Mouse (Mus musculus) hindbrain, embryonic 13.5 days (tissue): ENCODE results near the gene Etv6. TPM values are rescaled to one million over a fixed set of nuclear protein-coding genes. Genes with fewer than 3 reads are reported as not detected.
"Not testable (repeated sequence)": the region's sequence is repeated elsewhere in the genome, so short reads cannot be mapped to it uniquely, and the experiment has no call there.

Experiments
- ATAC-seq: fragments of 200-750 bp; cut with Nextera tagmentation; 2 replicates; pipeline ENCODE4 v1.8.0; 2017; ENCODE audit warnings: moderate TSS enrichment; ENCODE audit not compliant: low FRiP score
- H3K27ac ChIP-seq: fragments of 300-500 bp; sonication (generic); 2 replicates; pipeline ENCODE4 v1.5.1; 2015; ENCODE audit warnings: inconsistent platforms, mild to moderate bottlenecking, moderate library complexity
- H3K27me3 ChIP-seq: fragments of 300-500 bp; sonication (generic); 2 replicates; pipeline ENCODE4 v1.6.1; 2015; ENCODE audit warnings: mild to moderate bottlenecking, inconsistent platforms
- H3K36me3 ChIP-seq: fragments of 300-500 bp; sonication (generic); 2 replicates; pipeline ENCODE4 v1.6.1; 2015; ENCODE audit warnings: mild to moderate bottlenecking, inconsistent platforms
- H3K4me1 ChIP-seq: fragments of 300-500 bp; sonication (generic); replicated peaks from 2 replicates; pipeline ENCODE4 v1.6.1; 2015; ENCODE audit warnings: inconsistent platforms
- H3K4me2 ChIP-seq: fragments of 300-500 bp; sonication (generic); 2 replicates; pipeline ENCODE4 v1.6.1; 2015; ENCODE audit warnings: inconsistent platforms, mild to moderate bottlenecking, moderate library complexity
- H3K4me3 ChIP-seq: fragments of 300-500 bp; sonication (generic); 2 replicates; pipeline ENCODE4 v1.5.1; 2015; ENCODE audit warnings: mild to moderate bottlenecking, inconsistent platforms
- H3K9ac ChIP-seq: fragments of 300-500 bp; sonication (generic); 2 replicates; pipeline ENCODE4 v1.6.1; 2015; ENCODE audit warnings: mild to moderate bottlenecking, inconsistent platforms
- H3K9me3 ChIP-seq: fragments of 300-500 bp; sonication (generic); 2 replicates; pipeline ENCODE4 v1.6.1; 2016; ENCODE audit warnings: inconsistent platforms
- WGBS: fragments of 180-500 bp; shearing (Covaris S2); methylation state at CpG from one replicate; pipeline ENCODE4 v1.1.7; 2015; 5-methylcytosine and 5-hydroxymethylcytosine counted together
- polyA plus RNA-seq: library from polyadenylated mRNA; unstranded; fragments of >200 nt; fragmentation: Nextera tagmentation; extraction: Ambion mirVana; gene quantifications from 2 replicates; pipeline ENCODE4 v1.2.1, GENCODE M21; 2015

Gene Etv6
- polyA plus RNA-seq, result 5.9 and 6.4 TPM in 2 replicates

GRCm38 (mm10) chr6:134035490-134036405 is at the start of gene Etv6:
Gene Etv6 (plus strand): TSS chr6:134035700.
- WGBS, result under 1% methylated on average over 78 of the region's 78 CpGs
- no peaks in the 10 kb centered on the region for H3K36me3 ChIP-seq
- H3K4me1 ChIP-seq, result peaks cover 53% of the 10 kb centered on the region
- peak within 1 kb of the TSS; percentile 100 for H3K27ac ChIP-seq
- H3K4me3 ChIP-seq, result peak within 1 kb of the TSS; percentile 81
- H3K4me2 ChIP-seq, result peak within 1 kb of the TSS; percentile 73
- H3K9me3 ChIP-seq, result no peaks in the 10 kb centered on the region
- H3K9ac ChIP-seq, result peak within 1 kb of the TSS; percentile 99
- H3K27me3 ChIP-seq, result no peaks in the 10 kb centered on the region
- peak; percentile 71 for ATAC-seq

- H3K4me1 ChIP-seq, result 0 out of 2 replicates have a peak, but pooled peaks cover 9% of the 10 kb centered on the region
- H3K27ac ChIP-seq, result no peak overlapping the region
- no peak for ATAC-seq
- no peak overlapping the region for H3K4me3 ChIP-seq
- no peak overlapping the region for H3K4me2 ChIP-seq
- WGBS, result 71% methylated on average over 2 of the region's 2 CpGs
- no peaks in the 10 kb centered on the region for H3K9me3 ChIP-seq
- H3K9ac ChIP-seq, result no peak overlapping the region
- H3K36me3 ChIP-seq, result no peaks in the 10 kb centered on the region
- 0 out of 2 replicates have a peak, but pooled peaks cover 2% of the 10 kb centered on the region for H3K27me3 ChIP-seq
Observed at GRCm38 (mm10) chr6:133986161-133986560, 49.3 kb upstream of the Etv6 start.

GRCm38 (mm10) chr6:133987068-133987591 is 48.4 kb upstream of the Etv6 start:
- Histone ChIP-seq H3K36me3 (no peaks in the 10 kb centered on the region), H3K27me3 (0 out of 2 replicates have a peak, but pooled peaks cover 2% of the 10 kb centered on the region), H3K4me1 (0 out of 2 replicates have a peak, but pooled peaks cover 9% of the 10 kb centered on the region), H3K27ac (no peak overlapping the region), H3K9ac (no peak overlapping the region), H3K9me3 (no peaks in the 10 kb centered on the region), H3K4me2 (no peak overlapping the region), H3K4me3 (no peak overlapping the region)
- 55% methylated on average over 2 of the region's 2 CpGs for WGBS
- ATAC-seq, result no peak

GRCm38 (mm10) chr6:133988011-133988410 is 47.5 kb upstream of the Etv6 start:
- 0 out of 2 replicates have a peak, but pooled peaks cover 2% of the 10 kb centered on the region for H3K27me3 ChIP-seq
- no peak overlapping the region for H3K4me3 ChIP-seq
- H3K9ac ChIP-seq, result no peak overlapping the region
- no peak for ATAC-seq
- no peak overlapping the region for H3K27ac ChIP-seq
- H3K4me2 ChIP-seq, result no peak overlapping the region
- 56% methylated on average over 9 of the region's 9 CpGs for WGBS
- H3K9me3 ChIP-seq, result no peaks in the 10 kb centered on the region
- H3K4me1 ChIP-seq, result 0 out of 2 replicates have a peak, but pooled peaks cover 9% of the 10 kb centered on the region
- H3K36me3 ChIP-seq, result no peaks in the 10 kb centered on the region

- 86% methylated on average over 2 of the region's 2 CpGs for WGBS
Observed at GRCm38 (mm10) chr6:133997461-133997860, 38.0 kb upstream of the Etv6 start.

GRCm38 (mm10) chr6:133997935-133998334 is 37.6 kb upstream of the Etv6 start:
- H3K27ac ChIP-seq, result no peak overlapping the region
- no peak overlapping the region for H3K4me3 ChIP-seq
- no peaks in the 10 kb centered on the region for H3K27me3 ChIP-seq
- no peak overlapping the region for H3K4me2 ChIP-seq
- WGBS, result 87% methylated on average over 2 of the region's 2 CpGs
- no peak for ATAC-seq
- H3K36me3 ChIP-seq, result no peaks in the 10 kb centered on the region
- no peaks in the 10 kb centered on the region for H3K9me3 ChIP-seq
- H3K9ac ChIP-seq, result no peak overlapping the region
- no peaks in the 10 kb centered on the region for H3K4me1 ChIP-seq

More at GRCm38 (mm10) chr6:133997461-133997860, 38.0 kb upstream of the Etv6 start:
- no peak overlapping the region for H3K27ac ChIP-seq
- H3K4me2 ChIP-seq, result no peak overlapping the region
- no peak for ATAC-seq
- no peaks in the 10 kb centered on the region for H3K27me3 ChIP-seq
- H3K9me3 ChIP-seq, result no peaks in the 10 kb centered on the region
- no peaks in the 10 kb centered on the region for H3K36me3 ChIP-seq
- H3K4me1 ChIP-seq, result no peaks in the 10 kb centered on the region
- H3K9ac ChIP-seq, result no peak overlapping the region
- no peak overlapping the region for H3K4me3 ChIP-seq

GRCm38 (mm10) chr6:134014488-134015110 is 20.9 kb upstream of the Etv6 start:
- WGBS, result 68% methylated on average over 6 of the region's 12 CpGs
- not testable (repeated sequence) for H3K4me3 ChIP-seq

GRCm38 (mm10) chr6:134018807-134019206 is 16.7 kb upstream of the Etv6 start:
- no peak for ATAC-seq
- WGBS, result 93% methylated on average over 1 of the region's 1 CpGs
- Histone ChIP-seq H3K4me3 (no peak overlapping the region), H3K4me1 (no peaks in the 10 kb centered on the region), H3K9ac (no peak overlapping the region), H3K27me3 (no peaks in the 10 kb centered on the region), H3K9me3 (no peaks in the 10 kb centered on the region), H3K4me2 (no peak overlapping the region), H3K27ac (no peak overlapping the region), H3K36me3 (no peaks in the 10 kb centered on the region)

More at GRCm38 (mm10) chr6:134014488-134015110, 20.9 kb upstream of the Etv6 start:
- not testable (repeated sequence) for H3K27ac ChIP-seq, H3K4me1 ChIP-seq, H3K9ac ChIP-seq, ATAC-seq, H3K9me3 ChIP-seq, H3K4me2 ChIP-seq, H3K36me3 ChIP-seq, H3K27me3 ChIP-seq

- ATAC-seq, result no peak
Observed at GRCm38 (mm10) chr6:134020821-134021220, 14.7 kb upstream of the Etv6 start.

GRCm38 (mm10) chr6:134026264-134026663 is 9.2 kb upstream of the Etv6 start:
- no peak overlapping the region for H3K4me3 ChIP-seq
- no peak for ATAC-seq
- WGBS, result 95% methylated on average over 2 of the region's 2 CpGs
- H3K36me3 ChIP-seq, result no peaks in the 10 kb centered on the region
- H3K9ac ChIP-seq, result no peak overlapping the region
- H3K4me1 ChIP-seq, result no peaks in the 10 kb centered on the region
- 0 out of 2 replicates have a peak, but pooled peaks cover 4% of the 10 kb centered on the region for H3K9me3 ChIP-seq
- H3K27ac ChIP-seq, result no peak overlapping the region
- H3K27me3 ChIP-seq, result no peaks in the 10 kb centered on the region
- H3K4me2 ChIP-seq, result no peak overlapping the region

More at GRCm38 (mm10) chr6:134020821-134021220, 14.7 kb upstream of the Etv6 start:
- Histone ChIP-seq H3K4me1 (no peaks in the 10 kb centered on the region), H3K9ac (no peak overlapping the region), H3K4me2 (no peak overlapping the region), H3K9me3 (no peaks in the 10 kb centered on the region), H3K27ac (no peak overlapping the region), H3K4me3 (no peak overlapping the region), H3K27me3 (no peaks in the 10 kb centered on the region), H3K36me3 (no peaks in the 10 kb centered on the region)
- WGBS, result 84% methylated on average over 6 of the region's 6 CpGs

- H3K4me2 ChIP-seq, result no peak overlapping the region
- WGBS, result 92% methylated on average over 4 of the region's 4 CpGs
Observed at GRCm38 (mm10) chr6:134027022-134027421, 8.5 kb upstream of the Etv6 start.

GRCm38 (mm10) chr6:134032451-134032850 is 3.0 kb upstream of the Etv6 start:
- no peak overlapping the region for H3K9ac ChIP-seq
- peaks cover 28% of the 10 kb centered on the region for H3K4me1 ChIP-seq
- H3K27ac ChIP-seq, result no peak overlapping the region
- WGBS, result 17% methylated on average over 7 of the region's 7 CpGs
- no peaks in the 10 kb centered on the region for H3K27me3 ChIP-seq
- no peaks in the 10 kb centered on the region for H3K36me3 ChIP-seq
- no peak for ATAC-seq
- 0 out of 2 replicates have a peak, but pooled peaks cover 4% of the 10 kb centered on the region for H3K9me3 ChIP-seq
- H3K4me3 ChIP-seq, result no peak overlapping the region
- no peak overlapping the region for H3K4me2 ChIP-seq

More at GRCm38 (mm10) chr6:134027022-134027421, 8.5 kb upstream of the Etv6 start:
- ATAC-seq, result no peak
- H3K4me3 ChIP-seq, result no peak overlapping the region
- no peaks in the 10 kb centered on the region for H3K36me3 ChIP-seq
- H3K27ac ChIP-seq, result no peak overlapping the region
- no peak overlapping the region for H3K9ac ChIP-seq
- 0 out of 2 replicates have a peak, but pooled peaks cover 4% of the 10 kb centered on the region for H3K9me3 ChIP-seq
- H3K27me3 ChIP-seq, result no peaks in the 10 kb centered on the region
- H3K4me1 ChIP-seq, result no peaks in the 10 kb centered on the region
